Mouse (Mus musculus): ENCODE results near the gene Ctcfl.

DNA sequence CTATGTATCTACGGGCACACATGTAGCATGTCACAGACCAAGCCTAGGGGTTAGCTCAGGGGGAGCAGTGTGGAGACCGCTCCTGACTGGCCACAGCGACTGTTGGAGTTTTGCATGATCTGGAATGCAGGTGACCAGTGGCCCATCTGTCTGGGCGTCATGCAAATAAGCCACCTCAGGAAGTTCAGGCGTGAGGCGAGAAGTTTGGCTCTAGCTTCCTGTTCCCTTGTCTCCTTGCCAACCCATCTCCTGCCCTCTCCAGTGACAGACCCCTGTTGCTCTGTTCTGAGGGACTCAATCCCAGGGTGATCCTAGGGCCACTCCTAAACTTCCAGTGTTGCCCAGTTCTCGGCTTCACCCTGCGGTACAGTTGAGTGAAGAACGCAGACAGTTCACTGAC, 58.9 kb downstream of the Ctcfl start:
- TF ChIP-seq POLR2A (IDR thresholded peaks at IDR 0.05; ENCODE audit: borderline replicate concordance, control insufficient read depth, low read depth, low read length): no peak
- TF ChIP-seq CTCF (IDR thresholded peaks at IDR 0.05; ENCODE audit: control insufficient read depth, insufficient read depth, low read length): no peak

All from bone marrow, adult 2 months (tissue).